Mouse (Mus musculus): ENCODE data around the gene Ang. TPM values are rescaled to one million over a fixed set of nuclear protein-coding genes. Genes with fewer than 3 reads are reported as not detected.

The Ang gene
- polyA plus RNA-seq, 1 experiment from 2014 or later: 4.5 TPM

- Histone ChIP-seq H3K27me3 (ENCODE audit: insufficient read depth, poor library complexity, severe bottlenecking) (peaks cover 9% of the 10 kb centered on the region; the same call in 1 of the 2 replicates), H3K36me3 (no peaks in the 10 kb centered on the region), H3K4me3 (no peak overlapping the region), H3K9me3 (no peaks in the 10 kb centered on the region), H3K4me1 (replicated peaks) (peaks cover 15% of the 10 kb centered on the region), H3K27ac (no peak overlapping the region)
- DNase-seq (ENCODE audit: low spot score): no peak
- 83% methylated on average over 1 of the region's 1 CpGs for WGBS
These were observed 11.8 kb upstream of the Ang start for GRCm38 (mm10) chr14:51079180-51079579.

- Histone ChIP-seq H3K27ac (no peak overlapping the region), H3K27me3 (ENCODE audit: insufficient read depth, poor library complexity, severe bottlenecking) (peaks cover 18% of the 10 kb centered on the region), H3K4me1 (replicated peaks) (peaks cover 15% of the 10 kb centered on the region), H3K36me3 (no peaks in the 10 kb centered on the region), H3K9me3 (no peaks in the 10 kb centered on the region), H3K4me3 (no peak overlapping the region)
- DNase-seq (ENCODE audit: low spot score): no peak
- WGBS: 83% methylated on average over 2 of the region's 2 CpGs
These were observed 9.9 kb upstream of the Ang start for GRCm38 (mm10) chr14:51081035-51081434.

GRCm38 (mm10) chr14:51082599-51083581 is 8.1 kb upstream of the Ang start:
- WGBS: 3% methylated on average over 40 of the region's 40 CpGs
- Histone ChIP-seq H3K27ac (peak overlapping the region; percentile 50; the same call in 1 of the 2 replicates), H3K36me3 (no peaks in the 10 kb centered on the region)

GRCm38 (mm10) chr14:51083805-51084204 is 7.1 kb upstream of the Ang start:
- H3K4me3 ChIP-seq: peak overlapping the region; percentile 68
- peaks cover 18% of the 10 kb centered on the region for H3K27me3 ChIP-seq (ENCODE audit: insufficient read depth, poor library complexity, severe bottlenecking)
- DNase-seq (ENCODE audit: low spot score): no peak
- H3K27ac ChIP-seq: no peak overlapping the region
- no peaks in the 10 kb centered on the region for H3K9me3 ChIP-seq
- H3K36me3 ChIP-seq: no peaks in the 10 kb centered on the region
- WGBS: 13% methylated on average over 7 of the region's 7 CpGs
- H3K4me1 ChIP-seq (replicated peaks): peaks cover 15% of the 10 kb centered on the region

More at GRCm38 (mm10) chr14:51082599-51083581, 8.1 kb upstream of the Ang start:
- H3K27me3 ChIP-seq (ENCODE audit: insufficient read depth, poor library complexity, severe bottlenecking): peaks cover 18% of the 10 kb centered on the region
- peaks cover 15% of the 10 kb centered on the region for H3K4me1 ChIP-seq (replicated peaks)
- peak; percentile 77 for DNase-seq (ENCODE audit: low spot score)
- no peaks in the 10 kb centered on the region for H3K9me3 ChIP-seq
- H3K4me3 ChIP-seq: peak overlapping the region; percentile 68

- DNase-seq (ENCODE audit: low spot score): no peak
- H3K9me3 ChIP-seq: no peaks in the 10 kb centered on the region
- H3K27me3 ChIP-seq (ENCODE audit: insufficient read depth, poor library complexity, severe bottlenecking): peaks cover 16% of the 10 kb centered on the region
- peaks cover 15% of the 10 kb centered on the region for H3K4me1 ChIP-seq (replicated peaks)
- no peak overlapping the region for H3K27ac ChIP-seq
- no peak overlapping the region for H3K4me3 ChIP-seq
- H3K36me3 ChIP-seq: no peaks in the 10 kb centered on the region
- WGBS: 77% methylated on average over 2 of the region's 2 CpGs
These were observed 5.9 kb upstream of the Ang start for GRCm38 (mm10) chr14:51085086-51085485.

GRCm38 (mm10) chr14:51085911-51086310 is 5.0 kb upstream of the Ang start:
- H3K27me3 ChIP-seq (ENCODE audit: insufficient read depth, poor library complexity, severe bottlenecking): peaks cover 12% of the 10 kb centered on the region
- no peak for DNase-seq (ENCODE audit: low spot score)
- H3K27ac ChIP-seq: no peak overlapping the region
- peaks cover 15% of the 10 kb centered on the region for H3K4me1 ChIP-seq (replicated peaks)
- H3K4me3 ChIP-seq: no peak overlapping the region
- H3K36me3 ChIP-seq: no peaks in the 10 kb centered on the region
- 80% methylated on average over 4 of the region's 4 CpGs for WGBS
- H3K9me3 ChIP-seq: no peaks in the 10 kb centered on the region

GRCm38 (mm10) chr14:51087762-51088161 is 3.2 kb upstream of the Ang start:
- H3K27ac ChIP-seq: no peak overlapping the region
- H3K9me3 ChIP-seq: no peaks in the 10 kb centered on the region
- DNase-seq (ENCODE audit: low spot score): no peak
- H3K4me3 ChIP-seq: peak overlapping the region; percentile 69
- WGBS: 11% methylated on average over 9 of the region's 9 CpGs
- H3K36me3 ChIP-seq: no peaks in the 10 kb centered on the region
- peaks cover 18% of the 10 kb centered on the region for H3K4me1 ChIP-seq (replicated peaks)
- H3K27me3 ChIP-seq (ENCODE audit: insufficient read depth, poor library complexity, severe bottlenecking): peaks cover 17% of the 10 kb centered on the region

- Histone ChIP-seq H3K4me3 (peak overlapping the region; percentile 69), H3K36me3 (no peaks in the 10 kb centered on the region), H3K27ac (peak overlapping the region; percentile 79), H3K4me1 (replicated peaks) (peaks cover 12% of the 10 kb centered on the region), H3K27me3 (ENCODE audit: insufficient read depth, poor library complexity, severe bottlenecking) (peaks cover 17% of the 10 kb centered on the region), H3K9me3 (no peaks in the 10 kb centered on the region)
- peak; percentile 84 for DNase-seq (ENCODE audit: low spot score)
- under 1% methylated on average over 23 of the region's 23 CpGs for WGBS
These were observed 2.6 kb upstream of the Ang start for GRCm38 (mm10) chr14:51088166-51088969.

- Histone ChIP-seq H3K9me3 (no peaks in the 10 kb centered on the region), H3K4me3 (peak overlapping the region; percentile 69), H3K36me3 (no peaks in the 10 kb centered on the region), H3K4me1 (replicated peaks) (peaks cover 5% of the 10 kb centered on the region; the same call in 1 of the 2 replicates), H3K27me3 (ENCODE audit: insufficient read depth, poor library complexity, severe bottlenecking) (peaks cover 15% of the 10 kb centered on the region), H3K27ac (peak overlapping the region; percentile 89)
- DNase-seq (ENCODE audit: low spot score): peak; percentile 96
- WGBS: under 1% methylated on average over 34 of the region's 34 CpGs
These were observed 1.8 kb upstream of the Ang start for GRCm38 (mm10) chr14:51088970-51089673.

- Histone ChIP-seq H3K27ac (peak overlapping the region; percentile 89), H3K27me3 (ENCODE audit: insufficient read depth, poor library complexity, severe bottlenecking) (peaks cover 10% of the 10 kb centered on the region), H3K9me3 (no peaks in the 10 kb centered on the region), H3K36me3 (no peaks in the 10 kb centered on the region), H3K4me3 (peak overlapping the region; percentile 69), H3K4me1 (replicated peaks) (peaks cover 4% of the 10 kb centered on the region; the same call in 1 of the 2 replicates)
- DNase-seq (ENCODE audit: low spot score): no peak
- under 1% methylated on average over 15 of the region's 15 CpGs for WGBS
These were observed 1.3 kb upstream of the Ang start for GRCm38 (mm10) chr14:51089674-51090076.

GRCm38 (mm10) chr14:51090077-51090781 is 721 bp upstream of the Ang start:
- under 1% methylated on average over 27 of the region's 27 CpGs for WGBS
- H3K36me3 ChIP-seq: no peaks in the 10 kb centered on the region
- H3K4me1 ChIP-seq (replicated peaks): peaks cover 4% of the 10 kb centered on the region; the same call in 1 of the 2 replicates
- peak; percentile 87 for DNase-seq (ENCODE audit: low spot score)
- H3K27ac ChIP-seq: peak overlapping the region; percentile 89
- peaks cover 5% of the 10 kb centered on the region; the same call in 1 of the 2 replicates for H3K27me3 ChIP-seq (ENCODE audit: insufficient read depth, poor library complexity, severe bottlenecking)
- H3K9me3 ChIP-seq: no peaks in the 10 kb centered on the region
- H3K4me3 ChIP-seq: peak overlapping the region; percentile 69

Measured in hindbrain, embryonic 10.5 days (tissue).